Mouse (Mus musculus) midbrain, postnatal 0 days (tissue): ENCODE results near the gene Olfr503. TPM values are rescaled to one million over a fixed set of nuclear protein-coding genes. Genes with fewer than 3 reads are reported as not detected.
"Not testable (repeated sequence)": the region's sequence is repeated elsewhere in the genome, so short reads cannot be mapped to it uniquely, and the experiment has no call there.

Experiments
- ATAC-seq: fragments of 200-750 bp; cut with Nextera tagmentation; 2 replicates; pipeline ENCODE4 v1.8.0; 2017; ENCODE audit warnings: moderate number of reproducible peaks, mild to moderate bottlenecking, moderate TSS enrichment, moderate library complexity; ENCODE audit not compliant: low FRiP score
- DNase-seq: peaks from one replicate; pipeline ENCODE4 v3.0.0-alpha.2; 2015; ENCODE audit warnings: low spot score
- H3K27ac ChIP-seq: fragments of 300-500 bp; sonication (generic); 2 replicates; pipeline ENCODE4 v1.5.1; 2014; ENCODE audit warnings: low read depth, mild to moderate bottlenecking, low read length, mixed read lengths
- H3K27me3 ChIP-seq: fragments of 300-500 bp; sonication (generic); 2 replicates; pipeline ENCODE4 v1.6.1; 2014; ENCODE audit warnings: low read length, control low read depth, mixed read lengths; ENCODE audit not compliant: insufficient read depth
- H3K36me3 ChIP-seq: fragments of 300-500 bp; sonication (generic); 2 replicates; pipeline ENCODE4 v1.6.1; 2014; ENCODE audit warnings: low read length, control low read depth, mixed read lengths; ENCODE audit not compliant: insufficient read depth
- H3K4me1 ChIP-seq: fragments of 300-500 bp; sonication (generic); 2 replicates; pipeline ENCODE4 v1.6.1; 2014; ENCODE audit warnings: mild to moderate bottlenecking, control low read depth, antibody characterized with exemption, low read length, mixed read lengths; ENCODE audit not compliant: insufficient read depth
- H3K4me2 ChIP-seq: fragments of 300-500 bp; sonication (generic); 2 replicates; pipeline ENCODE4 v1.6.1; 2014; ENCODE audit warnings: low read depth, mild to moderate bottlenecking, low read length, mixed read lengths; ENCODE audit not compliant: poor library complexity, severe bottlenecking
- H3K4me3 ChIP-seq: fragments of 300-500 bp; sonication (generic); 2 replicates; pipeline ENCODE4 v1.5.1; 2014; ENCODE audit warnings: low read depth, mild to moderate bottlenecking, low read length, moderate library complexity
- H3K9ac ChIP-seq: fragments of 300-500 bp; sonication (generic); replicated peaks from 2 replicates; pipeline ENCODE4 v1.6.1; 2014; ENCODE audit warnings: mild to moderate bottlenecking, low read length, moderate library complexity, mixed read lengths; ENCODE audit not compliant: poor library complexity, severe bottlenecking
- H3K9me3 ChIP-seq: fragments of 300-500 bp; sonication (generic); 2 replicates; pipeline ENCODE4 v1.6.1; 2016; ENCODE audit warnings: low read length, control low read depth
- CTCF ChIP-seq: IDR thresholded peaks from 2 replicates; pipeline ENCODE4 v1.5.1; 2016; ENCODE audit warnings: antibody characterized with exemption, mild to moderate bottlenecking
- WGBS: fragments of 180-500 bp; shearing (Covaris S2); extraction: QIAGEN DNeasy Blood & Tissue Kit; methylation state at CpG from one replicate; pipeline ENCODE4 v1.1.7; 2014; 5-methylcytosine and 5-hydroxymethylcytosine counted together
- polyA plus RNA-seq: library from polyadenylated mRNA; unstranded; fragments of >200 nt; fragmentation: Nextera tagmentation; extraction: Ambion mirVana; gene quantifications from 2 replicates; pipeline ENCODE4 v1.2.1, GENCODE M21; 2015
- total RNA-seq: library from RNA; depleted of rRNA; stranded (reverse); fragments of >200 nt; gene quantifications from 2 replicates; pipeline ENCODE4 v1.2.3, GENCODE M21; 2014; rRNA removed

The Olfr503 gene
- not detected in 2 replicates for total RNA-seq
- not detected in 2 replicates for polyA plus RNA-seq

- H3K9ac ChIP-seq: not testable (repeated sequence)
- 69% methylated on average over 1 of the region's 1 CpGs for WGBS
Observed at GRCm38 (mm10) chr7:108544227-108544626, at the start of gene Olfr503. Gene Olfr503, plus strand, starts transcription at chr7:108544527.

GRCm38 (mm10) chr7:108524965-108525364, 19.4 kb upstream of the Olfr503 start, which contains the start of gene Olfr502:
Gene Olfr502, minus strand, starts transcription at chr7:108525065.
- Histone ChIP-seq H3K27me3 (no peaks in the 10 kb centered on the region), H3K4me2 (no peak within 1 kb of the TSS), H3K4me1 (no peaks in the 10 kb centered on the region), H3K4me3 (no peak within 1 kb of the TSS), H3K9me3 (no peaks in the 10 kb centered on the region), H3K36me3 (no peaks in the 10 kb centered on the region), H3K27ac (no peak within 1 kb of the TSS), H3K9ac (no peak within 1 kb of the TSS)
- WGBS: 60% methylated on average over 1 of the region's 1 CpGs
- TF ChIP-seq CTCF: no peak
- ATAC-seq (no peak), DNase-seq (no peak)

More at GRCm38 (mm10) chr7:108544227-108544626, at the start of gene Olfr503:
- not testable (repeated sequence) for H3K27me3 ChIP-seq, H3K9me3 ChIP-seq, H3K4me1 ChIP-seq, DNase-seq, H3K36me3 ChIP-seq, H3K4me2 ChIP-seq, ATAC-seq, H3K27ac ChIP-seq, H3K4me3 ChIP-seq

- ATAC-seq (no peak), DNase-seq (no peak)
- no peaks in the 10 kb centered on the region for H3K27me3 ChIP-seq
- H3K9me3 ChIP-seq: no peaks in the 10 kb centered on the region
- no peaks in the 10 kb centered on the region for H3K36me3 ChIP-seq
- no peak overlapping the region for H3K4me2 ChIP-seq
- no peak for TF ChIP-seq CTCF
- H3K4me3 ChIP-seq: no peak overlapping the region
- WGBS: 88% methylated on average over 13 of the region's 13 CpGs
- H3K4me1 ChIP-seq: no peaks in the 10 kb centered on the region
- no peak overlapping the region for H3K9ac ChIP-seq
- H3K27ac ChIP-seq: no peak overlapping the region
Observed at GRCm38 (mm10) chr7:108542416-108542815, 1.9 kb upstream of the Olfr503 start.

GRCm38 (mm10) chr7:108565693-108566092, 21.4 kb downstream of the Olfr503 start, which contains the start of gene Olfr504:
Gene Olfr504, minus strand, starts transcription at chr7:108565793.
- no peaks in the 10 kb centered on the region for H3K4me1 ChIP-seq
- TF ChIP-seq CTCF: no peak
- DNase-seq (no peak), ATAC-seq (no peak)
- H3K4me2 ChIP-seq: no peak within 1 kb of the TSS
- no peaks in the 10 kb centered on the region for H3K36me3 ChIP-seq
- no peak within 1 kb of the TSS for H3K4me3 ChIP-seq
- H3K27me3 ChIP-seq: no peaks in the 10 kb centered on the region
- WGBS: 83% methylated on average over 1 of the region's 1 CpGs
- no peak within 1 kb of the TSS for H3K9ac ChIP-seq
- H3K9me3 ChIP-seq: no peaks in the 10 kb centered on the region
- H3K27ac ChIP-seq: no peak within 1 kb of the TSS

- no peak for ATAC-seq
- Histone ChIP-seq H3K36me3 (no peaks in the 10 kb centered on the region), H3K9me3 (no peaks in the 10 kb centered on the region), H3K9ac (no peak overlapping the region), H3K27ac (no peak overlapping the region), H3K4me1 (no peaks in the 10 kb centered on the region), H3K27me3 (no peaks in the 10 kb centered on the region), H3K4me2 (no peak overlapping the region), H3K4me3 (no peak overlapping the region)
- 100% methylated on average over 1 of the region's 1 CpGs for WGBS
- TF ChIP-seq CTCF: no peak
- no peak for DNase-seq
Observed at GRCm38 (mm10) chr7:108589797-108590196, 45.5 kb downstream of the Olfr503 start.

Other genes with a start within 250 kb of the Olfr503 start
- not detected in 2 replicates for gene Olfr491, start 231.1 kb upstream of the Olfr503 start, total RNA-seq
- gene Olfr491, start 231.1 kb upstream of the Olfr503 start, polyA plus RNA-seq: not detected in 2 replicates
- not detected in 2 replicates for gene Olfr492, start 220.9 kb upstream of the Olfr503 start, total RNA-seq
- gene Olfr492, start 220.9 kb upstream of the Olfr503 start, polyA plus RNA-seq: not detected in 2 replicates
- not detected in 2 replicates for gene Olfr493, start 197.5 kb upstream of the Olfr503 start, total RNA-seq
- gene Olfr493, start 197.5 kb upstream of the Olfr503 start, polyA plus RNA-seq: not detected in 2 replicates
- gene Olfr494, start 179.2 kb upstream of the Olfr503 start, total RNA-seq: not detected in 2 replicates
- not detected in 2 replicates for gene Olfr494, start 179.2 kb upstream of the Olfr503 start, polyA plus RNA-seq
- not detected in 2 replicates for gene Olfr495, start 151.4 kb upstream of the Olfr503 start, total RNA-seq
- gene Olfr495, start 151.4 kb upstream of the Olfr503 start, polyA plus RNA-seq: not detected in 2 replicates
- not detected in 2 replicates for gene Olfr497, start 124.1 kb upstream of the Olfr503 start, total RNA-seq
- not detected in 2 replicates for gene Olfr497, start 124.1 kb upstream of the Olfr503 start, polyA plus RNA-seq
- gene Olfr498, start 79.2 kb upstream of the Olfr503 start, total RNA-seq: not detected in 2 replicates
- not detected in 2 replicates for gene Olfr498, start 79.2 kb upstream of the Olfr503 start, polyA plus RNA-seq
- gene Olfr502, start 19.5 kb upstream of the Olfr503 start, total RNA-seq: not detected in 2 replicates
- gene Olfr502, start 19.5 kb upstream of the Olfr503 start, polyA plus RNA-seq: not detected in 2 replicates
- not detected in 2 replicates for gene Olfr504, start 21.3 kb downstream of the Olfr503 start, total RNA-seq
- not detected in 2 replicates for gene Olfr504, start 21.3 kb downstream of the Olfr503 start, polyA plus RNA-seq
- gene Olfr506, start 66.3 kb downstream of the Olfr503 start, total RNA-seq: not detected in 2 replicates
- not detected in 2 replicates for gene Olfr506, start 66.3 kb downstream of the Olfr503 start, polyA plus RNA-seq
- gene Olfr507, start 77.3 kb downstream of the Olfr503 start, total RNA-seq: not detected in 2 replicates
- gene Olfr507, start 77.3 kb downstream of the Olfr503 start, polyA plus RNA-seq: not detected in 2 replicates
- gene Olfr508, start 85.5 kb downstream of the Olfr503 start, total RNA-seq: not detected in 2 replicates
- gene Olfr508, start 85.5 kb downstream of the Olfr503 start, polyA plus RNA-seq: not detected in 2 replicates
- gene Olfr509, start 107.4 kb downstream of the Olfr503 start, total RNA-seq: 0.05 TPM in 1 of 2 replicates, not detected in the other
- not detected in 2 replicates for gene Olfr509, start 107.4 kb downstream of the Olfr503 start, polyA plus RNA-seq
- not detected in 2 replicates for gene Olfr510, start 121.9 kb downstream of the Olfr503 start, total RNA-seq
- gene Olfr510, start 121.9 kb downstream of the Olfr503 start, polyA plus RNA-seq: not detected in 2 replicates
- not detected in 2 replicates for gene Olfr512, start 168.8 kb downstream of the Olfr503 start, total RNA-seq
- not detected in 2 replicates for gene Olfr512, start 168.8 kb downstream of the Olfr503 start, polyA plus RNA-seq
- not detected in 2 replicates for gene Olfr513, start 206.4 kb downstream of the Olfr503 start, total RNA-seq
- not detected in 2 replicates for gene Olfr513, start 206.4 kb downstream of the Olfr503 start, polyA plus RNA-seq